Mouse (Mus musculus) NIH3T3 (cell line): Measurements from ENCODE around the gene Elmsan1.
A peak's percentile ranks its signal among the peaks of the same experiment; 100 is the strongest.

Source experiments
- DNase-seq: peaks from one replicate; pipeline ENCODE4 v3.0.0-alpha.2; 2012; ENCODE audit warnings: low read depth

Gene Elmsan1

DNA sequence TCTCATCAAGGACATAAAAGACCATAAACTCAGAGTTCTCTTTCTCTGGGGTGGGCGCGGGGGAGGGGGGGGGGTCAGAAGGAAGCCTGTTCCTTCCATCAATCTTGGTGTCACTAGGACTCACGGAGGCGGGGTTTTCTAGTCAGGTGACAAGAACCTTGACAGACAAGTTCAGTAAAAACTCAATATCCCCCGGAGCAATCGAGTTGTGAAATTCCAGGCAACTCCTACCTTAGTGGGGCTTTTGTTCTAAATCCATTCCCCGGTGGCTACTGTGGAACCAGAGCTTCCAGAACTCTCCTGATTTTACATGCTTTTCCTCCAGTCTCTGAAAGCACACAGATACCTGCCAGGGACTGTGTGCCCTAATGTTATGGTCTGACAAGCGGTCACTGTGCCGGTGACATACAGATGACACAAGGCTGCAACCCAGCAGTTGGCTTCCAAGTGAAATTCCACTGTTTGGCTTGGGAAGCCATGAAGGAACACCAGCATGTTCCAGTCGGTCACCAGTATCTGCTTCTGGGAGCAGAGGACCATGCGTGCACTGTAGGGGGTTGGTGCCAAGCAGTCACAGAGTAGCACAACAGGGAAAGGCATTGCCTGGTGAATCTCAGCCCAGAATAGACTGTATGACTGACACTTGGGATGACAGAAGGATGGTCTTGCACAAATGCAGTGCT is 2.8 kb downstream of the Elmsan1 start:
- no peak for DNase-seq

DNA sequence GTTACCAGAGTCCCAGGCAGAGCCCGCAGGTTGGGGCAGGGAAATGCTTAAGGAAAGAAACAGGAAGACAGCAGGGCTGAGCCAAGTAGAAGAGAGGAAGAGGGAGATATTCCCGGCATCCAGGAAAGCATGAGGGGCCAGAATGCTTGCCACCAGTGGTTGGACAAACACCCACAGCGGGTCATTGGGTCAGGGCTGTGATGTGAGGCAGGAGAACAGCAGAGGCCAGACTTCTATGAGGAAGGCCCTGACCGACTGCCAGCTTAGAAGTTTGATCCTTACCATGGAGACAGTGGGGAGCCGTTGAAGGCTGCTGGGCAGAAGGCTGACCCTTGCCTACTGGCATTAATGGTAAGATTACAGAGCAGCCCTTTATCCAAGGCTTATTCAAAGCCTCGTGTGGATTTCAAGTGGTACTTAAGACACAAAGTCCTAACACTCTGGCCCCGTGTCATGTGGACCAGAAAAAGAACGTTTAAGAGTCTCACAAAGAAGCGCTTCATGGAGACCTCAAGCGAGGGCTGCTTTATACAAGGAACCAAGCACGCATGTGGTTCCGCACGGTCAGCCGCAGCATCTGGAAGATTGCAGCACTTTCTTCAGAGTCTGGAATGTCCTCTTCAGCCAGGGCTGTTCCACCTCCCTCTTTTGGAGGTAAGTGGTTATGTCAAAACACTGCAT is 4.0 kb downstream of the Elmsan1 start:
- no peak for DNase-seq

DNA sequence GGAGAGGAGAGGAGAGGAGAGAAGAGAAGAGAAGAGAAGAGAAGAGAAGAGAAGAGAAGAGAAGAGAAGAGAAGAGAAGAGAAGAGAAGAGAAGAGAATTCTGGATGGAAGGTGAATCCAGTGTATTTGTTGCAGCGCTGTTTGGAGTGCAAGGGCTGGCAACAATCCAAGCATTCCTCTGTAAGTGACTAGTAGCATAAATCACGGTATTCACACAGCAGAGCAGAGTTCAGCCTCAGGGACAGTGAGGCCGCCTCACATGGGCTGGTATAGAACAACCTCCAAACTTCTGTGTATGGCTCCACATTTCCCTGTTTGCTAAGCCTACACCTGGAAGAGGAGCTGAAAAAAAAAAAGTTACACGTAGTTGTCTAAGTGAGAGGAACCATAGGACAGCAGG is 6.4 kb downstream of the Elmsan1 start:
- DNase-seq, result peak; percentile 71

DNA sequence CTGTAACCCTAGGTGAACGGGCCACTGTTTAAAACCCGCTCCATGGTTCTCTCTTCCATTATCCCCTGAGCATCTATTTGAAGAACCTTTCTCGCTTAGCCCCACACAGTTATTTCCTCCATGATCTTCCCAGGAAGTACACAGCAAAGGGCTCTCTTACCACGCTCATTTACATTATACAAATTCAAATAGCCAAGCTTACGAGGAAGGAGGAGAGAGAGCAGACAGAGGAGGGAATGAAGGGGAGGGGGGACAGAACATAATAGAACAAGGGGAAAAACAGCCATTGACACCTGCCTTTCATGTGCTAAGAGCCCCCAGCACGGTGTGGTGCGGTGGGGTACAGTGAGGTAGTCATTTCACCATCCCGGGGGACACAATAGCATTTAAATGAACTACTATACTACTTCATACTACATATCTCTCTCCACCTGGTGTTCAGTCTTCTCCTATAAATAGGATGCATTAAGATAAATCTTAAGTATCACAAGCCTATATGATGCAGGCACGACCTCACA is 7.6 kb downstream of the Elmsan1 start:
- no peak for DNase-seq

DNA sequence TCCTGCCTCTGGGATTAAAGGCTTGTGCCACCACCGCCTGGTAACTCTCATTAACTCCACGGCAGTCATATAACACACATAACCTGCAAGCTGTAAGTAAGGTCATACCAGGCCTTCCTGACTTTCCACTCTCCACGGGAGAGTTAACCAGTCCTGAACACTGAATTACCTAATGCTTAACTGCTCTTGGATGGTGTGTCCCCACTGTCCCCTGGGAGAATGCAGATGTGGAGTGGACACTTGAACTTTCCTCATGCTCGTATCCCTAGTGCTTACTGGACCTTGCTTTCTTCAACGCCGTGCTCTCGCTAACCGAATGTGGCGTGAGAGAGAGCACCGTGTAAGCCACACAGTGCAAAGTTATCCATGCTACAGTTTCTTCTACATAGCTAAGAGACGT is 8.4 kb downstream of the Elmsan1 start:
- DNase-seq, result no peak

GRCm38 (mm10) chr12:84209093-84209492 is 9.6 kb downstream of the Elmsan1 start:
- DNase-seq, result no peak

DNA sequence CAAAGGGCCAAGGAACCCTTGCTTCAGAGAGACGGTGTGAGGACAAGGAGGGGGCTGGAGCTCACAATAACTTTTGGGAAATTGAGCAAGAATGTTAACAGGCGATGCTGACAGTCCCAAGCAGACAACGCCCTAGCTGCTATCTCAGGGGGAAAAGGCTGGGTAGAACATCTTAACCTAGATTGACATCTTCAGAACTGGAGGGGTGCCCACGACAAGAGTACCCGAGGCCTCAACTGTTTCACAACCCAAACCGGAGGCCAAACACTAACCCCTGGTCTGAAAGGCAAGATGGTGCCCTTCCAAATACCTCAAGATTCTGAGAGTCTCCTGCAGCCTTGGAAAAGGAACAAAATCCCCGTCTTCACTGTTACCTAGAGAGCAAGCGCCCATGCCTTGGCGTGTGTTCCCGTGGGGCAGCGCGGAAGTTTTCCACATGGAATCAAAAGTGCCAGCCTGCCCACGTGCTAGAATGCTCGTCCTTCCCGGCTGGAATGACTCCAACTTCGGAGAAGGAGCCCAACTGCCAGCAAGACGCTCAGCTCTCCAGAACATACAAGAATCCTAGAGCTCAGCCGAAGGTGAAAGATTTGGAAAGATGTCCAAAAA is 11.4 kb downstream of the Elmsan1 start:
- DNase-seq, result peak; percentile 17

- no peak for DNase-seq
These were observed 12.2 kb downstream of the Elmsan1 start for GRCm38 (mm10) chr12:84206525-84206924.

DNA sequence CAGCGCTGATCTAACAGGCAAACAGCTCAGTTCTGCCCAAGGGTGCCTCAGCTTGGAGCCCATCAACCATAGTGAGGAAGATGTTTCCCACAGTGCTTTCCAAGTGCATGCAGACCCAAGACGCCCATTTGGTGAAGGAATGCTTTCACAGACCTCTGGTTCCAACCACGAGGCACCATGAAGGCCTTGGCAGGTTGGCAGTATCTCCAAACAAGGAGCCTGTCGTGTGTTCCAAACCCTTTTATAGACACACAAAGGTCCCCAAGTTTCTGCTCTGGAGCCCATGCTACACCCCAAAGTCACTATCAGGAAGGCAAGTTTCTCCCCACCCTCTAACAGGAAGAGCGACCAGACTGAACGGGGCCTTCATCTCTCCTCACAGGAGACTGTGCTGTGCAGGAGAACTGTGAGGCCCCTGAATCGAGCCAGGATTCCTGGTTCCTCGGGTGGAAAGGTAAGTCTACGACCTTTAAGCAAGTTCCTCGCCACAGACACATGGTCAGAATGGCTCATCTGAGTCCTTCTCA is 13.0 kb downstream of the Elmsan1 start:
- DNase-seq, result no peak

DNA sequence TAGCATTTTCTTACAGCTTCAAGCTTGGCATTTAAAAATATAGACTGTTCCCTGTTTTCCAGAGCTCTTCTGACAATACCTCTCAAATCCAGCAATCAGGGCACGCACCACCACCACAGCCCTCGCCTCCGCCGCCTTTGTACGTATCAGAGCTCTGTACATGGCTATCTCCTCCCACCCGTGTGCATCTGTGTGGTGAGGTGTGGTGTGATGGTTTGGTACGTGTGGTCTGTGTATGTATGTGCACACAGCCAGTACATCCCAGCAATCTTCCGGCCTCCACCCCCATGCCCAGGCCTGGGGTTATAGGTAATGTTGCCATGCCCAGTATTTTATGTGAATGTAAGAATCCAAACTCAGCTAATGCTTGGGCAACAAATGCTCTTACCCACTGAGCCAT is 14.0 kb downstream of the Elmsan1 start:
- no peak for DNase-seq

DNA sequence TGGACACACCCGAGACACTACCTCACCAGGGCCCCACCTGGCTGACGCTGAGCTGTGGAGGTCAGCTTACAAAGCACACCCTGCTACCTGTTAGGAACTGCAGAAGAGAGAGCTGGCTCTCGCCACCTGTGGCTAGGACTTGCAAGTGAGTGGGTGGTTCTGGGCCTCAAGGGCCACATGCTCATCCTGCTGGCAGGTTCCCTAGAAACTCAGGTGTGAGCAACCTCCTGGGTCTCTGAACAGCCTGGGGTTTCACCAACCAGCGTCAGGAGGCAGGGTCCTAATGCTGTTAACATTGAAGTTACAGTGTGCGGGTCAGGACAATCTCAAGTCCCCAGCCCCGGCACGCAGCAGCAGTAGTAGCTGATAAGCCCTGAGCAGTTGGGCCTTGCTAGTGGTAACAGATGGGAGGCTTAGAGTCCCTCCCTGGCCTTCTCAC is 14.9 kb downstream of the Elmsan1 start:
- no peak for DNase-seq

GRCm38 (mm10) chr12:84203170-84203777 is 15.4 kb downstream of the Elmsan1 start:
- no peak for DNase-seq

GRCm38 (mm10) chr12:84202561-84202960 is 16.1 kb downstream of the Elmsan1 start:
- no peak for DNase-seq

- DNase-seq, result no peak
These were observed 16.8 kb downstream of the Elmsan1 start for GRCm38 (mm10) chr12:84201686-84202484.

DNA sequence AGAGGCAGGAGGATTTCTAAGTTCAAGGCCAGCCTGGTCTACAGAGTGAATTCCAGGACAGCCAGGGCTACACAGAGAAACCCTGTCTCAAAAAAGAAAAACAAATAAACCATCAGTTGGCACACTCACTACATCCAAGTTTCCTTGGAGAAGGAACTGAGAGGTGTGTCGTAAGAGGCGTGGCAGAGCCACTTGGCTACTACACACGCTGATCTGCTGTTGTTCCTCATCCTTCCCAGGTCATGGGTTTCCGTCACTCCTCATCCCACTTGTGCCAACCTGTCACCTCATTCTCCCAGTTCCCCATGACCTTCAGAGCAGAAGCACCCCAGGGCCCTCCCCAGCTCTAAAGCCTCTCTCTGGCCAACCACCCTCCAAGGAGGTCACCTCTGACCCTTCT is 17.5 kb downstream of the Elmsan1 start:
- DNase-seq, result no peak

GRCm38 (mm10) chr12:84198880-84199279 is 19.8 kb downstream of the Elmsan1 start:
- DNase-seq, result no peak

DNA sequence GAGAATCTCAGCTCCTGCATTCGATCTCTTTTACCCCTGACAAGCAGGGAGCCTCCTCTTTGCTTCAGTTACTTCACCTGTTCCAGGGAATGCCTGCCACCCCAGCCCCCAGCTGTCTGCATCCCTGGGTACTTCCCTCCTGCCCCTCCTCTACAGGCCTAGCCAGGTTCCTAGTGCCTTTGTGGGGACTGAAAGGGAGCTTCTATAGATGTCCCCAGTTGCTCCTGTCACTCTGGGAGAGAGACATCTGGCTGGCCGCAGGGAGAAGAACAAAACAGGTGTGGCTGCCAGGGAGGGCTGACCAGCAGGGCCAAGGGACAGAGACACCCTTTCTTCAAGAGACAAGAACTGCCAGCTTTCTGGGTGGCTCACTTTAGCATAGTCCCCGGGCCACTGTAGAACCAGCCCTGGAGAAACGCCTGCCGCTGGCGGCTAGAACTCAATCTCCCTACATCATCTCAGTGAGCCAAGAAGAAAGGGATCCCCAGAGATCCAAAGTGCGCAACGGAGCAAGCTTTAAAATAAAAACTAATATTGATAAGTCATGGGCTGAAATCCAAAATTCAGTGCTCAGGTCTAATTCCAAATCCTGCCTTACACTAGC is 20.5 kb downstream of the Elmsan1 start:
- no peak for DNase-seq

DNA sequence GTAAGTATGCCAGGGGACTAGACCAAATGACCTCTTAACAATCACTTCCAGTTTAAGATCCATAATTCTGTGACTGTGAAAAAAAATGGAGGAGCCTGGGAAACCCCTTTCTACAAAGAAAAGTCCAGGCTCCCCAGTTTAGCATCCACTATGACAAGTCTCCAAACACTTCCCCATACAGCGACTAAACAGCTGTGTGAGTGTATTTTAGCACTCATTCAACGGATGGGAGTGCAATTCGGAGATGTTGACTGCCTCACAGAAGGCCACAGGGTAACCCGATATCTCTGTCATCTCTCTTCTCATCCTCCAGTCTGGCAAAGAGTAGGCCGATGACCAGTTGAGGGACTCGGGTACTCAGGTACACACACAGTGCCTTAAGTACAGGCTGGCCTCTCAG is 23.5 kb downstream of the Elmsan1 start:
- no peak for DNase-seq

- DNase-seq, result peak; percentile 30
These were observed 24.1 kb downstream of the Elmsan1 start for GRCm38 (mm10) chr12:84194400-84195109.

- DNase-seq, result peak; percentile 98
These were observed 24.9 kb downstream of the Elmsan1 start for GRCm38 (mm10) chr12:84193642-84194399.
